Mouse (Mus musculus) ES-Bruce4 (cell line): ENCODE data around the gene BC034090. TPM values are rescaled to one million over a fixed set of nuclear protein-coding genes. Genes with fewer than 3 reads are reported as not detected.

Experiments used
- H3K27ac ChIP-seq: 2 replicates; pipeline ENCODE4 v1.5.1; 2012; ENCODE audit warnings: low read length, inconsistent platforms; ENCODE audit not compliant: insufficient read depth
- H3K27me3 ChIP-seq: 2 replicates; pipeline ENCODE4 v1.6.1; 2012; ENCODE audit warnings: mild to moderate bottlenecking, low read length, inconsistent platforms; ENCODE audit not compliant: control insufficient read depth, poor library complexity, insufficient read depth, severe bottlenecking
- H3K36me3 ChIP-seq: 2 replicates; pipeline ENCODE4 v1.6.1; 2012; ENCODE audit warnings: inconsistent platforms, mild to moderate bottlenecking, low read length, moderate library complexity; ENCODE audit not compliant: control insufficient read depth, poor library complexity, insufficient read depth, severe bottlenecking
- H3K4me1 ChIP-seq: one replicate; pipeline ENCODE4 v1.8.1; 2011; ENCODE audit warnings: low read length; ENCODE audit not compliant: control insufficient read depth, insufficient read depth
- H3K4me3 ChIP-seq: 2 replicates; pipeline ENCODE4 v1.5.1; 2011; ENCODE audit warnings: low read depth, mild to moderate bottlenecking, low read length
- H3K9ac ChIP-seq: 2 replicates; pipeline ENCODE4 v1.6.1; 2012; ENCODE audit warnings: low read depth, mild to moderate bottlenecking, inconsistent platforms; ENCODE audit not compliant: poor library complexity, severe bottlenecking
- H3K9me3 ChIP-seq: replicated peaks from 2 replicates; pipeline ENCODE4 v1.6.1; 2012; ENCODE audit warnings: mild to moderate bottlenecking, low read length, inconsistent platforms; ENCODE audit not compliant: control insufficient read depth, poor library complexity, insufficient read depth, severe bottlenecking
- CTCF ChIP-seq: IDR thresholded peaks from one replicate; pipeline ENCODE4 v1.8.1; 2011; ENCODE audit warnings: low read depth, low read length
- EP300 ChIP-seq: IDR thresholded peaks from 2 replicates; pipeline ENCODE4 v1.6.1; 2011; ENCODE audit warnings: low read depth, low read length; ENCODE audit not compliant: insufficient read depth
- POLR2A ChIP-seq: IDR thresholded peaks from one replicate; pipeline ENCODE4 v1.8.1; 2011; ENCODE audit warnings: low read length; ENCODE audit not compliant: insufficient read depth
- polyA plus RNA-seq: library from polyadenylated mRNA; stranded (reverse); fragments of >200 nt; gene quantifications from 2 replicates; pipeline ENCODE4 v1.2.4, GENCODE M21; 2011; ENCODE audit warnings: low read depth; ENCODE audit not compliant: missing spikeins, insufficient read depth, insufficient read length

BC034090 gene
- polyA plus RNA-seq, 1 experiment = 8.4 TPM

DNA sequence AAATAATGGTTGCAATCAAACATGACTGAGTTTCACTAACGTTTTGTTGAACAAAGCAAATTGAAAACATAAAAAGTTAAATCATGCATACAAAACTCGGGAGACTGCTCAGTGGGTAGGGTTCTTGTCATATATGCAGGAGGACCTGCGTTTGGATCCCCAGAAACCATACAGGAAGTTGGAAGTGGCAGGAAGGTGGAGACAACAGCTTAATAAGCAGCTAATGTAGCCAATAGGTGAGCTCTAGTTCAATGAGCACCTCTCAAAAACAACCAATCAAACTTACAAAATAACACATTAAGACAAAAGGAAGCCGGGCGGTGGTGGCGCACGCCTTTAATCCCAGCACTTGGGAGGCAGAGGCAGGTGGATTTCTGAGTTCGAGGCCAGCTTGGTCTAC lies 10.1 kb upstream of the BC034090 start:
- Histone ChIP-seq H3K4me1 (peaks cover 2% of the 10 kb centered on the region), H3K27me3 (no peaks in the 10 kb centered on the region)

GRCm38 (mm10) chr1:155253126-155253525 lies 8.9 kb upstream of the BC034090 start:
- no peak for TF ChIP-seq EP300
- no peak for TF ChIP-seq CTCF
- no peak for TF ChIP-seq POLR2A

More for the DNA sequence above, 10.1 kb upstream of the BC034090 start:
- Histone ChIP-seq H3K4me3 (no peak overlapping the region), H3K9me3 (no peaks in the 10 kb centered on the region), H3K36me3 (no peaks in the 10 kb centered on the region), H3K27ac (no peak overlapping the region), H3K9ac (no peak overlapping the region)
- TF ChIP-seq CTCF (no peak), EP300 (no peak), POLR2A (no peak)

DNA sequence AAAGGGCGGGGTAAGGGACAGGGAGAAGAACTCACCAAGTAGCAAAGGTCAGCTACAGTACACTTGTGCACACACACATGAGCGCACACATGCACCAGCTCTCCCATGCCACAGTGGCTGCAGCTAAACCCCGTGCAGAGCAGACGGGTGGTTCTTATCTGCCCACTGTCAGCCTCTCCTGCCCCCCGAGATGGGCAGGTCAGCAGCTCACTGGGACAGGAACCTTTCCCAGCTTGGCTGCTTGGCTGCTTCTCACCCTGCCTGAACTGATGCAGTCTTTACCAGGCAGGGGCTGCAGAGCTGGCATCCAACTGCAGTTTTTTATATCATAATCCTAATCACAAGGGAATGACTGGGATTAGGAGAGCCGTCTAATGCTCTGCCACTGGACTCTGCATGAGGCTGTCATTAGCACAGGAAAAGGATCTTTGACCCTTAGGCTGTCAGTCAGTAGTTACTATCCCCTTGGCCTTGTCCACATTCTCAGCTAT lies 8.4 kb upstream of the BC034090 start:
- Histone ChIP-seq H3K27ac (no peak overlapping the region), H3K27me3 (no peaks in the 10 kb centered on the region), H3K4me1 (peaks cover 2% of the 10 kb centered on the region), H3K4me3 (no peak overlapping the region), H3K9ac (no peak overlapping the region), H3K36me3 (no peaks in the 10 kb centered on the region), H3K9me3 (no peaks in the 10 kb centered on the region)
- no peak for TF ChIP-seq EP300
- no peak for TF ChIP-seq POLR2A
- TF ChIP-seq CTCF = no peak

More at GRCm38 (mm10) chr1:155253126-155253525, 8.9 kb upstream of the BC034090 start:
- H3K36me3 ChIP-seq = no peaks in the 10 kb centered on the region
- H3K9ac ChIP-seq = no peak overlapping the region
- no peak overlapping the region for H3K4me3 ChIP-seq
- H3K27me3 ChIP-seq = no peaks in the 10 kb centered on the region
- H3K27ac ChIP-seq = no peak overlapping the region
- peaks cover 2% of the 10 kb centered on the region for H3K4me1 ChIP-seq
- no peaks in the 10 kb centered on the region for H3K9me3 ChIP-seq

GRCm38 (mm10) chr1:155251596-155251995 lies 7.4 kb upstream of the BC034090 start:
- Histone ChIP-seq H3K9me3 (no peaks in the 10 kb centered on the region), H3K4me1 (peaks cover 6% of the 10 kb centered on the region), H3K9ac (no peak overlapping the region), H3K27ac (no peak overlapping the region), H3K36me3 (no peaks in the 10 kb centered on the region), H3K27me3 (no peaks in the 10 kb centered on the region), H3K4me3 (no peak overlapping the region)
- TF ChIP-seq CTCF = no peak
- TF ChIP-seq EP300 = no peak
- TF ChIP-seq POLR2A = no peak

GRCm38 (mm10) chr1:155250531-155251135 lies 6.4 kb upstream of the BC034090 start:
- Histone ChIP-seq H3K27ac (no peak overlapping the region), H3K4me1 (peaks cover 6% of the 10 kb centered on the region), H3K36me3 (no peaks in the 10 kb centered on the region), H3K9me3 (no peaks in the 10 kb centered on the region), H3K9ac (no peak overlapping the region), H3K4me3 (no peak overlapping the region), H3K27me3 (no peaks in the 10 kb centered on the region)
- no peak for TF ChIP-seq CTCF
- TF ChIP-seq EP300 = no peak
- no peak for TF ChIP-seq POLR2A

- Histone ChIP-seq H3K27me3 (no peaks in the 10 kb centered on the region), H3K9me3 (no peaks in the 10 kb centered on the region), H3K27ac (no peak overlapping the region), H3K9ac (no peak overlapping the region), H3K36me3 (no peaks in the 10 kb centered on the region), H3K4me1 (peaks cover 6% of the 10 kb centered on the region), H3K4me3 (no peak overlapping the region)
- no peak for TF ChIP-seq POLR2A
- no peak for TF ChIP-seq EP300
- no peak for TF ChIP-seq CTCF
Observed at GRCm38 (mm10) chr1:155249896-155250295, 5.7 kb upstream of the BC034090 start.
